Mouse (Mus musculus) embryonic fibroblast, embryonic 13.5 days (primary cell): ENCODE data around the gene Actr6.

Experiments
- CTCF ChIP-seq: IDR thresholded peaks from 2 replicates; pipeline ENCODE4 v1.5.1; 2011; ENCODE audit warnings: mild to moderate bottlenecking, control low read depth, low read length, moderate library complexity, borderline replicate concordance; ENCODE audit not compliant: insufficient read depth
- POLR2A ChIP-seq: IDR thresholded peaks from 2 replicates; pipeline ENCODE4 v1.6.1; 2011; ENCODE audit warnings: low read depth, mild to moderate bottlenecking, control low read depth, low read length, moderate library complexity

DNA sequence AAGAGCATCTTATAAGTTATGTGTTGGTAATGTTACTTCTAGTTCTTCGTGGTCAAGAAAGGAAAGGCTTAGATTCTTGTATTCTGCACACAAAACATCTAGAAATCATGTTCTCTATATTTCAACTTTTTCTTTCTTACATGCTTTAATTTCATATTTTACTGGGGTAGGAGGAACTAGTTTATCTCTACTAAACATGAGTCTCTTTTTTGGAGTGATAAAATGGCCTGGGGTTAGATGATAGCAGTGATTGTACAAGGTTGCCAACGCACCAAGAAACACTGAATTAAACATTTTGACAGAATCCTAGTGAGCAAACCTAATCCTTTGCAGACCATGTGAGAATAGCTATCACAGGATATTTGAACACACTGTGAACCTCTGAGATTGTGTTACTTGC lies 44.6 kb downstream of the Actr6 start:
- TF ChIP-seq CTCF (no peak), POLR2A (no peak)
